Mouse (Mus musculus): ENCODE results near the gene Thyn1.

The Thyn1 gene

DNA sequence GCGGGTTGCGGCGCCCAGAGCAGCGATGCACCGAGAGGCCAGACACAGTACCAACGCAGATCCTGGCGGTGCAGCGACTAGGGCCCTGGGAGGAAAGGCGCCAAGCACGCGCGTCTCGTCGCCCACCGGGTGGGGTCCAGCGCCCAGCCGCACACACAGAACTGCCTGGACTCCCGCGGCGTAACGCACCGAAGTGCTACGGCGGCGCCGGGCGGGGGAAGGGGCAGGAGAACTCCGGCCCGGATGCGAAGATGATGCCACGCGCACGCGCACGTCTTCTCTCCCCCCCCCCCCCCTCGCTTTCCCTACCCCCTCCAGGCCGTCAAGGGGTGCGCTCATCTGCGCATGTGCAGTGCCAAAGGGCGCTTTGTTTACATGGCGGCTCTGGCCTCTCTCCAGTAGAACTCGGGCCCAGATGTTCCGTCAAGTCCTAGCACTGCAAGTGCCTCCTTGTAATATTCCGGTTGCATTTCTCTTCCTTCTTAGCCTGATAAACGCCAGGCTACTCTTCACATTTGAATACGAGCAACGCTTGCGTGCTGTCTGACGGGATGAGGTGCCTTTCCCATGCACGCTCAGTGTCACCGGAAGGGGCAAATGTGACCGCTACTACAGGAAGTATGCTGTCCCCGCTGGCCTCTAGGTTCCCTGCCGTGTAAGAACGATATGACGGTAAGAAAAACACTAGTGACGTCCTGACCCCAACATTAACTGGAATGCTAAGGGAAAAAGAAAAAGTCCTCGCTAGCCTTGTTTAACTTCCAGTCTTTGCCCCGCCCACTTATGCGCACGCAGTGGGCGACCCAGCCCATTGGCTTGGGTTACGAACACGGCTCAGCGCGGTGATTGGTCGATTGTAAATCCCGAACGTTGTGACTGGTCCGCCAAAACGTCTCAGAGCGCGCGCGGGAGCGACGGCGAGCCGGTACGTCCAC, 30.6 kb downstream of the Thyn1 start, which contains the start of the genes Vps26b and Ncapd3:
Gene Vps26b (minus strand): TSS at position 238 of the 935 bp plus-strand sequence.
Gene Ncapd3 (plus strand): TSS at position 348 of the 935 bp plus-strand sequence.
- in situ Hi-C loops (cut with MboI, MseI) = loop anchor here (25.0 kb wide), 2 partner anchors 1543 to 1743 kb away; partner anchors contain the start of gene Eepd1 (in 1 of the 2)

DNA sequence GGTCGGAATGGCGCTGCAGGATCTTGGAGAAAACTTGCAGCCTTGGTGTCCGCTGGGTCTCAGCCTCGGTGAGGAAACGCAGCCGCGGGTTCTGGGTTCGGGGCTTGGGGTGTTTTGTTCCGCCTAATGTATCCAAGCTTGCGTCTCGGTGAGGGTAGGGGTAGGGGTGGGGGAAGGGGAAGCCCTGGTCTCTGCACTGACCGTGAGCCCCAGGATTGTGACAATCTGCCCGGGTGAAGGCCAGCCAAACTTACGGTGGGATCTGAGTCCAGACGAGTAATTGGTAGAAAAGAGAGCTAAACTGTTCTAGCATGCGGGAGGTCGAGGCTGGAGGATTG, 31.2 kb downstream of the Thyn1 start:
- in situ Hi-C loops (cut with MboI, MseI) = loop anchor here (25.0 kb wide), 2 partner anchors 1543 to 1743 kb away; partner anchors contain the start of gene Eepd1 (in 1 of the 2)

DNA sequence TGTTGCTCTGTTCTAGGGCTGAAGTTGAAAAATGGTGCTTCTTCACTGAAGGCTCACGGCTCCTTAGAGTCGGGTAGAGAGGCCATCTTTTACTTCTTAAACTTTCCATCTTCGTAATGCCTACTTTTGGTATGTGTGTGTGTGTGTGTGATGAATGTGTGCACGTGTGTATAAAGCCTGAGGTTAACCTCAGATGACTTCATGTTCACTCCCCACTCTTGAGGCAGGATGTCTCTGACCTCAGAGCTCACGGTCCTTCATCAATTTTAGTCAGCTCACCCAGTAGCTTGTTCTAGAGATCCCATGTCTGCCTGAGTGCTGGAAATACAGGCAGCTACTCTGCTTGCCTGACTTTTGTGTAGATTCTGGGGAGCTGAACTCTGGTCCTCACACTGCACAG, 44.4 kb downstream of the Thyn1 start:
- in situ Hi-C loops (cut with MboI, MseI) = loop anchor here (25.0 kb wide), 2 partner anchors 1557 to 1757 kb away; partner anchors contain the start of gene Eepd1 (in 1 of the 2)

DNA sequence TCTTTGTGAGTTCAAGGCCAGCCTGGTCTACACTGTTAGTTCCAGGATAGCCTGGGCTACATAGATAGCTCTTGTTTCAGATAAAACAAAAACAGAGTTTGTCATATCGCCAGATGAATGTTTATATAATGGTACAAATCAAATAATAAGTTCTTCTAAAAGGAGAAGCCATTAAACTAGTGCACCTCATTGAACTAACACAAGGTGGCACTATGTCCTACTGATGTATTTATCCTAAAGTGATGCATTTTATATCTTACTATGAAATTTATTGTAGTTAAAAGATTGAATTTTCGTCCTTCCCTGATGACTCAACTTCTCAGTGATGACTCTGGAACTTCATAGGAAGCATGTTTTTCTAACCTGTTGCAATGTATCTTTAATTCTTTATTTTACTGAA, 50.0 kb downstream of the Thyn1 start:
- in situ Hi-C loops (cut with MboI, MseI) = loop anchor here (25.0 kb wide), 2 partner anchors 1562 to 1762 kb away; partner anchors contain the start of gene Eepd1 (in 1 of the 2)

Data from T-helper 17 cell (primary cell).